Mouse (Mus musculus) ES-Bruce4 (cell line): ENCODE results near the gene Ctu2.

Experiments used
- CTCF ChIP-seq: IDR thresholded peaks from one replicate; pipeline ENCODE4 v1.8.1; 2011; ENCODE audit warnings: low read depth, low read length
- EP300 ChIP-seq: IDR thresholded peaks from 2 replicates; pipeline ENCODE4 v1.6.1; 2011; ENCODE audit warnings: low read depth, low read length; ENCODE audit not compliant: insufficient read depth
- POLR2A ChIP-seq: IDR thresholded peaks from one replicate; pipeline ENCODE4 v1.8.1; 2011; ENCODE audit warnings: low read length; ENCODE audit not compliant: insufficient read depth

GRCm38 (mm10) chr8:122445203-122445602 lies 30.7 kb upstream of the Ctu2 start:
- TF ChIP-seq CTCF (no peak), EP300 (no peak), POLR2A (no peak)
